Mouse (Mus musculus) ES-E14 (cell line): Measurements from ENCODE around the gene Ppp1r1b. TPM values are rescaled to one million over a fixed set of nuclear protein-coding genes. Genes with fewer than 3 reads are reported as not detected.

Experiments
- DNase-seq: peaks from one replicate; pipeline ENCODE4 v3.0.0-alpha.2; 2013; ENCODE audit warnings: low read depth, low spot score
- H3K27ac ChIP-seq: 2 replicates; pipeline ENCODE4 v1.5.1; 2012; ENCODE audit warnings: low read depth, mild to moderate bottlenecking, low read length, moderate library complexity, mixed read lengths; ENCODE audit not compliant: poor library complexity, insufficient read depth, severe bottlenecking
- H3K36me3 ChIP-seq: 2 replicates; pipeline ENCODE4 v1.6.1; 2012; ENCODE audit warnings: mild to moderate bottlenecking, low read length, moderate library complexity, mixed read lengths; ENCODE audit not compliant: control insufficient read depth, poor library complexity, insufficient read depth, severe bottlenecking
- H3K4me1 ChIP-seq, 2 experiments: fragments of 150-350 bp in 1 of 2; sonication (generic) in 1 of 2; 2 replicates each; pipeline ENCODE4 v1.6.1; 2012; ENCODE audit warnings: low read length in 2 of 2, mild to moderate bottlenecking in 1 of 2, mixed read lengths in 1 of 2; ENCODE audit not compliant: control insufficient read depth in 2 of 2, insufficient read depth in 2 of 2, poor library complexity in 1 of 2
- H3K4me3 ChIP-seq, 2 experiments: fragments of 150-350 bp in 1 of 2; sonication (generic) in 1 of 2; 2 replicates each; pipeline ENCODE4 v1.5.1; 2012; ENCODE audit warnings: low read length in 2 of 2, low read depth in 1 of 2, mild to moderate bottlenecking in 1 of 2, mixed read lengths in 1 of 2; ENCODE audit not compliant: insufficient read depth in 1 of 2, poor library complexity in 1 of 2, severe bottlenecking in 1 of 2
- H3K9ac ChIP-seq: 2 replicates; pipeline ENCODE4 v1.6.1; 2012; ENCODE audit warnings: low read depth, mild to moderate bottlenecking, low read length, mixed read lengths; ENCODE audit not compliant: poor library complexity, insufficient read depth, severe bottlenecking
- H3K9me3 ChIP-seq: fragments of 150-350 bp; sonication (generic); 2 replicates; pipeline ENCODE4 v1.6.1; 2012; ENCODE audit warnings: low read depth, mild to moderate bottlenecking, low read length; ENCODE audit not compliant: control insufficient read depth, insufficient read depth
- CHD2 ChIP-seq: IDR thresholded peaks from 2 replicates; pipeline ENCODE4 v1.6.1; 2014; ENCODE audit warnings: mild to moderate bottlenecking, low read depth, low read length, inconsistent platforms
- HCFC1 ChIP-seq: IDR thresholded peaks from 2 replicates; pipeline ENCODE4 v1.6.1; 2012; ENCODE audit warnings: low read length, inconsistent platforms, borderline replicate concordance; ENCODE audit not compliant: insufficient read depth
- MAFK ChIP-seq: IDR thresholded peaks from 2 replicates; pipeline ENCODE4 v1.6.1; 2014; ENCODE audit warnings: mild to moderate bottlenecking, low read depth, low read length, inconsistent platforms; ENCODE audit not compliant: insufficient read depth
- ZC3H11A ChIP-seq: IDR thresholded peaks from 2 replicates; pipeline ENCODE4 v1.6.1; 2012; ENCODE audit warnings: low read depth, mild to moderate bottlenecking, inconsistent platforms, low read length, borderline replicate concordance
- ZNF384 ChIP-seq: IDR thresholded peaks from 2 replicates; pipeline ENCODE4 v1.6.1; 2012; ENCODE audit warnings: low read depth, low read length, inconsistent platforms
- in situ Hi-C, 2 experiments: fragments of 600-800 bp; cut with MboI; formaldehyde crosslinking; loops; one replicate each; pipeline ENCODE4 v1.15.1; 2025; ENCODE audit warnings: low sequenced_read_pairs in 2 of 2, inconsistent platforms in 1 of 2; ENCODE audit not compliant: unreplicated experiment in 2 of 2
- total RNA-seq: library from RNA; depleted of rRNA; stranded (reverse); fragments of 300-350 nt; gene quantifications from 2 replicates; pipeline ENCODE4 v1.2.3, GENCODE M21; 2012

The Ppp1r1b gene
- total RNA-seq, 1 experiment, result 0.22 TPM

DNA sequence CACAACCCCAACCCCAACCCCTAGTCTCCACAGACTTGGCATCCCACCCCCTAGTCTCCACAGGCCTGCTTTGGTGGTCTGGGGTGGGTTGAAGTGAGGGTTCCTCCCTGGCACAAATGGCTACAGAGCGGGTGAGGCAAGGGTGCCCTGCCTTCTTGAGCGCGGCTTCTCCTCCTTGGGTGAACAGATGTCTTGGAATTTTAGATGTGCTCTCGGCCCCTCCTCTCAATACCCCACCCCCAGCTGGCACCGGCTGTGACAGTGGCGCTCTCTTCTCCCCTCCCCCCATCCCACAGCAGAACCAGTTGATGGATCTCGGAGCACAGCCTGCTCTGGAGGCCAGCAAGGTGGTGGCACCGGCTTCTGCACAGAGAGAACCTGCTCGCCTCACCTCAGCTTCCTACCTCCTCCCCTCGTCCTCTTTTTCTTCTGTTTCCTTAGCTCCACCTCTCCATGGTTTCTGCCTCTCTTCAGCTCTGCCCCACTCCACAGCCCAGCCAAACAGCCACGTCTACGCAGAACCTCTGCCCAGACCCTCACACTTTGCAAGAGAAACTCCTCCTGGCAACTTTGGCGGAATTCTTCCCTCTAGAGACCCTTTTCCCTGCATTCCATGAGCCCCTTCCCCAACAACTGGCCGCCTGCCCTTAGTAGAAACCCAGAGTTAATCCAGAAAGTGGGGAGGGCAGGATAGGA lies 29.6 kb upstream of the Ppp1r1b start:
- no peak for TF ChIP-seq MAFK
- no peak for TF ChIP-seq ZNF384
- TF ChIP-seq ZC3H11A, result no peak
- no peak for TF ChIP-seq HCFC1
- no peak for TF ChIP-seq CHD2
- no peak overlapping the region for H3K4me3 ChIP-seq
- no peak for DNase-seq
- no peaks in the 10 kb centered on the region for H3K36me3 ChIP-seq
- H3K27ac ChIP-seq, result no peak overlapping the region
- peaks cover 0 to 2% of the 10 kb centered on the region in 2 experiments; a peak in 1 of 4 replicates for H3K4me1 ChIP-seq
- in situ Hi-C loops, result no loop called here
- H3K9me3 ChIP-seq, result no peaks in the 10 kb centered on the region
- H3K9ac ChIP-seq, result no peak overlapping the region

GRCm38 (mm10) chr11:98319120-98319519 lies 29.1 kb upstream of the Ppp1r1b start:
- Histone ChIP-seq H3K4me3 (no peak overlapping the region), H3K9ac (no peak overlapping the region), H3K9me3 (no peaks in the 10 kb centered on the region), H3K36me3 (no peaks in the 10 kb centered on the region), H3K4me1 (no peaks in the 10 kb centered on the region), H3K27ac (no peak overlapping the region)
- in situ Hi-C loops, result no loop called here
- TF ChIP-seq CHD2 (no peak), ZNF384 (no peak)
- DNase-seq, result no peak

DNA sequence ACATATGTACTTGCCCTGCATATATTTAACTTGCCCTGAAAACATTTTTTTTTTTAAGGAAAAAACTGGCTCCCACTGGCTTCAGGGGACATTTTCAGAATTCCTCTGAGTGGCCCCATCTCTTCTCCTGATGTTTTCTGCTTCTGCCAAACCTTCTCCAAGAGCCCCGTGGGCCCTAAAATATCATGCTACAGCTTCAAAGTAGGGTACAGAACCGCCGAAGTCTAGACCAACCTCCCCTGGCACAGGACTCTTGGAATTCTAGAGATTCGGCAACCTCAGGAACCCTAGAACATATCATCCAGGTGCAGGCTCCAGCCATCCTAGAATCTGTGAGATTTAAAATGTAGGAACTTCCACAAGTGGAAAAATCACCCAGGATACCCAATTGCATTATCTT lies 28.7 kb upstream of the Ppp1r1b start:
- H3K27ac ChIP-seq, result no peak overlapping the region
- in situ Hi-C loops, result no loop called here
- H3K4me3 ChIP-seq, result no peak overlapping the region
- no peaks in the 10 kb centered on the region for H3K4me1 ChIP-seq
- H3K9me3 ChIP-seq, result no peaks in the 10 kb centered on the region
- H3K9ac ChIP-seq, result no peak overlapping the region
- TF ChIP-seq ZC3H11A (no peak), MAFK (no peak), HCFC1 (no peak), ZNF384 (no peak), CHD2 (no peak)
- no peak for DNase-seq
- H3K36me3 ChIP-seq, result no peaks in the 10 kb centered on the region

- no peaks in the 10 kb centered on the region for H3K9me3 ChIP-seq
- H3K9ac ChIP-seq, result no peak overlapping the region
- DNase-seq, result no peak
- in situ Hi-C loops, result no loop called here
- H3K27ac ChIP-seq, result no peak overlapping the region
- no peaks in the 10 kb centered on the region for H3K36me3 ChIP-seq
- no peak overlapping the region for H3K4me3 ChIP-seq
- no peaks in the 10 kb centered on the region for H3K4me1 ChIP-seq
- TF ChIP-seq HCFC1 (no peak), ZNF384 (no peak), CHD2 (no peak), MAFK (no peak), ZC3H11A (no peak)
These were observed 28.3 kb upstream of the Ppp1r1b start for GRCm38 (mm10) chr11:98319944-98320343.

GRCm38 (mm10) chr11:98320381-98320780 lies 27.8 kb upstream of the Ppp1r1b start:
- H3K4me1 ChIP-seq, result no peaks in the 10 kb centered on the region
- no peaks in the 10 kb centered on the region for H3K36me3 ChIP-seq
- DNase-seq, result no peak
- no peak overlapping the region for H3K4me3 ChIP-seq
- H3K27ac ChIP-seq, result no peak overlapping the region
- no peak for TF ChIP-seq HCFC1
- no peak for TF ChIP-seq ZNF384
- TF ChIP-seq MAFK, result no peak
- TF ChIP-seq CHD2, result no peak
- no peak for TF ChIP-seq ZC3H11A
- H3K9ac ChIP-seq, result no peak overlapping the region
- in situ Hi-C loops, result no loop called here
- H3K9me3 ChIP-seq, result no peaks in the 10 kb centered on the region
